In genomic region chr15:98714230-98714652, GRCm38 (mm10) we compare ENCODE assay signal across 14 mouse cellular contexts. TPM values are rescaled to one million over a fixed set of nuclear protein-coding genes. Genes with fewer than 3 reads are reported as not detected.
DNase-seq lines count a peak whose midpoint lies in the region; ATAC-seq and TF ChIP-seq lines count a peak whose summit lies in the region.
"Had no signal": no experiment of that assay in that cellular context is flagged by ENCODE, and none has a peak within 500 bp of the region (broad histone marks: within the 10 kb centered on the region; RNA-seq: fewer than 3 reads in every experiment).

No protein-coding gene starts in this region.

- H3K4me3 ChIP-seq in heart, embryonic 10.5 days: no peak overlapping the region
- H3K4me3 ChIP-seq in lung, postnatal 0 days (ENCODE audit: low read depth, low read length): no peak overlapping the region
- H3K4me3 ChIP-seq in hindbrain, embryonic 10.5 days: no peak overlapping the region
- H3K4me3 ChIP-seq: midbrain, embryonic 10.5 days; neural tube, embryonic 15.5 days had no signal

- ATAC-seq in lung, postnatal 0 days: peak; percentile 84

- DNase-seq in heart, adult 11 months: peak; percentile 97
- DNase-seq in heart, embryonic 10.5 days (ENCODE audit: low spot score): no peak
- peak; percentile 59 for DNase-seq in Muller cell, postnatal 12 days (ENCODE audit: inconsistent ontology term)
- peak; percentile 33 to 68 for DNase-seq in heart, postnatal 14 days
- peak; percentile 73 for DNase-seq in lung, postnatal 0 days (ENCODE audit: low spot score)
- no peak for DNase-seq in right cerebral cortex, postnatal 10 days (ENCODE audit: low spot score in 2 of 2)
- no peak for DNase-seq in hindbrain, embryonic 10.5 days (ENCODE audit: low spot score)
- DNase-seq in thymus, postnatal 10 days (ENCODE audit: low spot score in 2 of 2): no peak
- DNase-seq: spleen, adult 18-20 months; thymus, adult 18-20 months had no signal

- no peak for TF ChIP-seq CTCF in lung, postnatal 0 days (IDR thresholded peaks at IDR 0.05)

- intact Hi-C loops in heart, postnatal 14 days (cut with DNase I): no loop called here

- H3K4me2 ChIP-seq in lung, postnatal 0 days (replicated peaks; ENCODE audit: low read depth, low read length): no peak overlapping the region
- H3K4me2 ChIP-seq: neural tube, embryonic 15.5 days had no signal

- H3K27ac ChIP-seq in heart, embryonic 10.5 days: no peak overlapping the region
- H3K27ac ChIP-seq in lung, postnatal 0 days (ENCODE audit: low read length): no peak overlapping the region
- no peak overlapping the region for H3K27ac ChIP-seq in hindbrain, embryonic 10.5 days
- H3K27ac ChIP-seq: midbrain, embryonic 10.5 days; neural tube, embryonic 15.5 days had no signal

- TF ChIP-seq EP300 in lung, postnatal 0 days (IDR thresholded peaks at IDR 0.05): peak; percentile 68

- no peak overlapping the region for H3K9ac ChIP-seq in lung, postnatal 0 days (replicated peaks; ENCODE audit: low read depth)
- H3K9ac ChIP-seq: neural tube, embryonic 15.5 days had no signal

- H3K36me3 ChIP-seq in heart, embryonic 10.5 days: no peaks in the 10 kb centered on the region
- H3K36me3 ChIP-seq in lung, postnatal 0 days (ENCODE audit: insufficient read depth, low read length): no peaks in the 10 kb centered on the region
- no peaks in the 10 kb centered on the region for H3K36me3 ChIP-seq in hindbrain, embryonic 10.5 days
- H3K36me3 ChIP-seq: midbrain, embryonic 10.5 days; neural tube, embryonic 15.5 days had no signal

- 69% methylated on average over 5 of the region's 5 CpGs for WGBS in heart, embryonic 10.5 days
- 30% methylated on average over 5 of the region's 5 CpGs for WGBS in lung, postnatal 0 days
- WGBS in hindbrain, embryonic 10.5 days: 76% methylated on average over 5 of the region's 5 CpGs

- H3K9me3 ChIP-seq in heart, embryonic 10.5 days: no peaks in the 10 kb centered on the region
- H3K9me3 ChIP-seq in lung, postnatal 0 days (ENCODE audit: low read length): no peaks in the 10 kb centered on the region
- no peaks in the 10 kb centered on the region for H3K9me3 ChIP-seq in hindbrain, embryonic 10.5 days
- H3K9me3 ChIP-seq: midbrain, embryonic 10.5 days; neural tube, embryonic 15.5 days had no signal

- H3K27me3 ChIP-seq in heart, embryonic 10.5 days (ENCODE audit: insufficient read depth, poor library complexity, severe bottlenecking): peaks cover 4% of the 10 kb centered on the region; the same call in 1 of the 2 replicates
- no peaks in the 10 kb centered on the region for H3K27me3 ChIP-seq in lung, postnatal 0 days (replicated peaks; ENCODE audit: insufficient read depth, low read length)
- H3K27me3 ChIP-seq in hindbrain, embryonic 10.5 days (ENCODE audit: insufficient read depth, poor library complexity, severe bottlenecking): peaks cover 6% of the 10 kb centered on the region; the same call in 1 of the 2 replicates
- H3K27me3 ChIP-seq: neural tube, embryonic 15.5 days had no signal

- H3K4me1 ChIP-seq in heart, embryonic 10.5 days: no peaks in the 10 kb centered on the region
- H3K4me1 ChIP-seq in lung, postnatal 0 days (ENCODE audit: insufficient read depth, low read depth, low read length): no peaks in the 10 kb centered on the region
- no peaks in the 10 kb centered on the region for H3K4me1 ChIP-seq in hindbrain, embryonic 10.5 days (replicated peaks)
- H3K4me1 ChIP-seq: midbrain, embryonic 10.5 days had no signal

RNA-seq across cellular contexts. Expression of gene Ccdc65, which starts 6.2 kb away (rescaled TPM):
- polyA plus RNA-seq in heart, embryonic 10.5 days (2016; fragmentation: Nextera tagmentation; extraction: Ambion mirVana): 0.44 and 0.46 TPM in 2 replicates
- under 1 TPM; 0.29 to 0.72 TPM for total RNA-seq in heart, postnatal 14 days (2021)
- polyA plus RNA-seq in lung, postnatal 0 days (2015; fragmentation: Nextera tagmentation; extraction: Ambion mirVana): 3.7 and 5.1 TPM in 2 replicates
- 1.7 and 3.1 TPM in 2 replicates for polyA plus RNA-seq in hindbrain, embryonic 10.5 days (2016; fragmentation: Nextera tagmentation; extraction: Ambion mirVana)
- total RNA-seq: hematopoietic stem cell, adult 5-6 weeks; liver, adult 2 months had no signal
- polyA plus RNA-seq: liver, adult 2 months had no signal

RNA-seq across cellular contexts. Expression of gene Fkbp11, which starts 13.8 kb away (rescaled TPM):
- 20.5 and 40.8 TPM in 2 replicates for polyA plus RNA-seq in heart, embryonic 10.5 days (2016; fragmentation: Nextera tagmentation; extraction: Ambion mirVana)
- 1 to 10 TPM; 4.6 to 5.0 TPM for total RNA-seq in heart, postnatal 14 days (2021)
- polyA plus RNA-seq in lung, postnatal 0 days (2015; fragmentation: Nextera tagmentation; extraction: Ambion mirVana): 45.2 and 45.5 TPM in 2 replicates
- 12.9 and 15.9 TPM in 2 replicates for polyA plus RNA-seq in hindbrain, embryonic 10.5 days (2016; fragmentation: Nextera tagmentation; extraction: Ambion mirVana)

RNA-seq across cellular contexts. Expression of gene Rnd1, which starts 37.0 kb away (rescaled TPM):
- 1.7 and 2.8 TPM in 2 replicates for polyA plus RNA-seq in heart, embryonic 10.5 days (2016; fragmentation: Nextera tagmentation; extraction: Ambion mirVana)
- total RNA-seq in heart, postnatal 14 days (2021): 1 to 10 TPM in 1 of 2 experiments, under 1 TPM in 1; 0.69 to 1.0 TPM
- 3.1 and 3.9 TPM in 2 replicates for polyA plus RNA-seq in lung, postnatal 0 days (2015; fragmentation: Nextera tagmentation; extraction: Ambion mirVana)
- 3.7 and 5.8 TPM in 2 replicates for polyA plus RNA-seq in hindbrain, embryonic 10.5 days (2016; fragmentation: Nextera tagmentation; extraction: Ambion mirVana)

RNA-seq across cellular contexts. Expression of gene Arf3, which starts 48.8 kb away (rescaled TPM):
- polyA plus RNA-seq in heart, embryonic 10.5 days (2016; fragmentation: Nextera tagmentation; extraction: Ambion mirVana): 41.7 and 42.7 TPM in 2 replicates
- 10 to 100 TPM; 26.4 to 26.6 TPM for total RNA-seq in heart, postnatal 14 days (2021)
- polyA plus RNA-seq in lung, postnatal 0 days (2015; fragmentation: Nextera tagmentation; extraction: Ambion mirVana): 47.1 and 56.0 TPM in 2 replicates
- polyA plus RNA-seq in hindbrain, embryonic 10.5 days (2016; fragmentation: Nextera tagmentation; extraction: Ambion mirVana): 42.6 and 45.1 TPM in 2 replicates

RNA-seq across cellular contexts. Expression of gene Ddx23, which starts 51.5 kb away (rescaled TPM):
- polyA plus RNA-seq in heart, embryonic 10.5 days (2016; fragmentation: Nextera tagmentation; extraction: Ambion mirVana): 15.6 and 17.5 TPM in 2 replicates
- 10 to 100 TPM; 51.0 to 53.9 TPM for total RNA-seq in heart, postnatal 14 days (2021)
- polyA plus RNA-seq in lung, postnatal 0 days (2015; fragmentation: Nextera tagmentation; extraction: Ambion mirVana): 14.5 and 17.5 TPM in 2 replicates
- 22.8 and 23.8 TPM in 2 replicates for polyA plus RNA-seq in hindbrain, embryonic 10.5 days (2016; fragmentation: Nextera tagmentation; extraction: Ambion mirVana)

Comparison
In these comparisons a context has a peak if more than half of its experiments do, and no peak if none do; other contexts are left out.
1. DNase-seq: peak in heart, adult 11 months (single experiment), Muller cell, postnatal 12 days (single experiment), heart, postnatal 14 days (2 of 2) and lung, postnatal 0 days (single experiment); none in heart, embryonic 10.5 days (single experiment), right cerebral cortex, postnatal 10 days (0 of 2), hindbrain, embryonic 10.5 days (single experiment) and thymus, postnatal 10 days (0 of 2).